Mouse (Mus musculus): ENCODE data around the gene Tsen54.

Tsen54 gene

DNA sequence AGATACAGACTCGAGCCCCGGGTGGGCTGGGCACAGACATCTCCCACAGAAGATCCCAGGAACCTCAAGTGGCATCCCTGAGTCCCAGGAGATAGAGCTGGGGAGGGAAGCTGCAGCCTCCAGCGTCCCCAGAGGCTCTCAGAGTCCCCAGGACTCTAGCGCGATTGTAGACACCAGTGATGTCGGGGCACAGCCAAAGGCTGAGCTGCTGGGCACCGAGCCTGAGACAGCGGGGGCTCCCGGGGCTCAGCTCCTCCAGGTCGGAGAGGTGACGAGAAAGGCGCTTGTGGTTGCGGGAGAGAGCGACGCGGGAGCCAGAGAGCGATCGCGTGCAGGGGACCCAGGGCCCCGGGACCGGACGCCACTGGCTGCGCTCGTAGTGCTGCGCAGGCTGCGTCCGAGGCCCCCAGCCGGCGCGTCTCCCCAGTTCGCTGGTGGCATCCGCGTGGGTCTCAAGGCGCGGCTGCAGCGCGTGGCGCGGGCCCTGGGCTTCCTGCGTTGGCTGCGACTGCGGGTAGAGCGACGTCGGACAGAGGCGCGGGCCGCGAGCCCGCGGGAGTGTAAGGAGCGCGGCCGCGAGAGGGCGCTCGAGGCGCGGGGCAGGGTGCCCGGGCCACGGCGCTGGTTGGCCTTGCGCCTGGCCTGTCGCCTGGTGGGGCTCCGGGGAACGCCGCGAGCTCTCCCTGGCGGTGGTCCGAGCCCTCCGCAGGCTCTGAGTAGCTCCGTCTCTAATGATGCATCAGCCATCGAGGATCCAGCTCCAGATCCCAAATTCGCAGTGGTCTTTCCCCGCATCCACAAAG is 44.8 kb downstream of the Tsen54 start:
- DNase-seq (ENCODE audit: low read depth, low spot score), result peak; percentile 43

DNA sequence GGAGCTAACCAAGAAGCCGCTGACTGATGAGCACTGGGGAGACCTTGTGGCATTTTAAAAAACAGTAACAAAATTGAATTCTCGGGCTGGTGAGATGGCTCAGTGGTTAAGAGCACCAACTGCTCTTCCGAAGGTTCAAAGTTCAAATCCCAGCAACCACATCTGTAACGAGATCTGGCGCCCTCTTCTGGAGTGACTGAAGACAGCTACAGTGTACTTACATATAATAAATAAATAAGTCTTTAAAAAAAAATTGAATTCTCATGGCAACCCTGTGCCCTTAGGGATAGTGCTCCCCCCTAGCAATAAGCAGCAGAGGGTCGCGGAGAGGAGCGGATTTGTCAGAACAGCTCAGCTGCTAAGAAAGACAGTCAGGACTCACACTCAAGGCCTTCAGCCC is 49.4 kb downstream of the Tsen54 start:
- DNase-seq (ENCODE audit: low read depth, low spot score), result no peak

GRCm38 (mm10) chr11:115869393-115869792 is 54.9 kb downstream of the Tsen54 start:
- peak; percentile 51 for DNase-seq (ENCODE audit: low read depth, low spot score)

DNA sequence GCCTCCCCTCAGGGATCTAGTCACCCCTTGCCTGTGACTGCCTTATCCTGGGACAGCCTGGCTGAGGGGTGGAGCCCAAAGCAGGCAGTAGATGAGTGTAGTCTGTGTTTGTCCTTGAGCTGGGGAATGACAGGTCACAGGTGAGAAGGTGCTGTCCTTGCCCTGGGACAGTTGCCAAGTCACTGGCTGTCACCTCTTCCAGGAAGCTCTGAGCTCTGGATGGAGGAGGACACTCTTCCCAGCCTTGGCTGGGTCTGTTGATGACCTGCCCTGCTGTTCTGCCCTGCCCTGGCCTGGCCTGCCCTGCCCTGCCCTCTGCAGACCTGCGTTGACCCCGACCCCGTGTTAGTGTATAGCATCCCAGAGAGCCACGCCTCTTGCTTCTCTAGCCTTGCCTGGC is 57.9 kb downstream of the Tsen54 start:
- no peak for DNase-seq (ENCODE audit: low read depth, low spot score)
